Mouse (Mus musculus): ENCODE results near the gene Hspb2. TPM values are rescaled to one million over a fixed set of nuclear protein-coding genes. Genes with fewer than 3 reads are reported as not detected.

The Hspb2 gene
- polyA plus RNA-seq, 1 experiment from 2014 or later: 322 TPM

DNA sequence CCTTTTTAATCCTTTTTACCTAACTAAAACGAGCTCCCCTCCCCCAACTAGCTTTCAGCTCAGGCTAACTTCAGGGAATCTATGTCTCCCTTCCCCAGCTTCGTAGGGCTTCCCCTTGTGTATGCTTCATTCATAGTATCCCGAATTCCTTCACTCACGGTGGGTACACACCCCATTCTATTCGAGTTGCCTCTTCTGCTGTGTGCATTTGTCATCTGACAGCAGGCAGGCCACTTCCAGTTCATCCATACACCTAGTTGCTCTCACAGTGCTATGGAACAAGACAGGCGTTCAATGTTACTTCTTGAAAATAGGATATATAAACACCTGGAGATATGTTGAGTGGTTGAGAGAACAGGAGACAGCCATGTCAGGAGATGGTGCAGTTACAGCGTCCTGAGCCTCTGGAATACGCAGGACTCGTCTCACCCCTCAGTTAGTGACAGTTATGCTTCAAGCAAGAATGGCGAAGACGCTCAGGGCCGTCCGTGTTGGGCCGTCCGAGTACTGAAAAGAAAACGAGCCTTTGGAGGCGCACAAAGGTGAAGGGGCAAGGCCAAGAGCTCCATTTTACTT lies 15.5 kb upstream of the Hspb2 start:
- Histone ChIP-seq H3K4me2 (ENCODE audit: low read length) (peak overlapping the region; percentile 83), H3K4me3 (ENCODE audit: control insufficient read depth in 1 of 2, insufficient read depth in 1 of 2, low read depth in 1 of 2, low read length in 2 of 2) (peak overlapping the region; percentile 70 to 89), H3K27me3 (ENCODE audit: control insufficient read depth, insufficient read depth, low read length) (no peaks in the 10 kb centered on the region), H3K9me3 (ENCODE audit: control insufficient read depth, low read length) (no peaks in the 10 kb centered on the region), H3K9ac (ENCODE audit: low read length) (peak overlapping the region; percentile 83), H3K27ac (replicated peaks in 1 of 2; ENCODE audit: control insufficient read depth in 1 of 2, insufficient read depth in 1 of 2, low read depth in 2 of 2, low read length in 2 of 2) (peak overlapping the region; percentile 85 to 90), H3K36me3 (ENCODE audit: control insufficient read depth, insufficient read depth, low read length) (peaks cover 23% of the 10 kb centered on the region), H3K4me1 (ENCODE audit: control insufficient read depth in 2 of 2, insufficient read depth in 2 of 2, low read length in 2 of 2) (peaks cover 2 to 13% of the 10 kb centered on the region in 2 experiments; a peak in 3 of 4 replicates)
- no peak for ATAC-seq (ENCODE audit: insufficient number of reproducible peaks, insufficient read depth, low FRiP score, low read depth)
- WGBS: 5% methylated on average over 17 of the region's 17 CpGs

DNA sequence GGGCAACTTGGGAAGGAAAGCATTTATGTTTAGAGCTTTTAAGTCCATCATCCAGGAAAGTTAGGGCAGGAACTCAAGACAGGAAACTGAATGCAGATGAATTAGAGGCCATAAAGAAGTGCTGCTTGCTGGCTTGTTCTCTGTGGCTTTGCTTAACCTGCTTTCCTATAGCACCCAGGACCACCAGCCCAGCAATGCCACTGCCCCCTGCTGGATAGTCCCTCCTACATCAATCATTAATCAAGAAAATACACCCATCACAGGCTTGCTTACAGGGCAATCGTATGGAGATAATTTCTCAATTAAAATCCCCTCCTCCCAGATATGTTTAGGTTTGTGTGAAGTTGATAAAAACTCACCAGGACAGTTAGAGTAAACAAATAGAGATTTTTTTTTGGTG lies 11.2 kb upstream of the Hspb2 start:
- Histone ChIP-seq H3K4me3 (ENCODE audit: control insufficient read depth in 1 of 2, insufficient read depth in 1 of 2, low read depth in 1 of 2, low read length in 2 of 2) (no peak overlapping the region), H3K9me3 (ENCODE audit: control insufficient read depth, low read length) (no peaks in the 10 kb centered on the region), H3K4me1 (ENCODE audit: control insufficient read depth in 2 of 2, insufficient read depth in 2 of 2, low read length in 2 of 2) (peaks cover 2 to 4% of the 10 kb centered on the region in 2 experiments; a peak in 3 of 4 replicates), H3K4me2 (ENCODE audit: low read length) (no peak overlapping the region), H3K27ac (replicated peaks in 1 of 2; ENCODE audit: control insufficient read depth in 1 of 2, insufficient read depth in 1 of 2, low read depth in 2 of 2, low read length in 2 of 2) (no peak overlapping the region), H3K36me3 (ENCODE audit: control insufficient read depth, insufficient read depth, low read length) (peaks cover 4% of the 10 kb centered on the region; the same call in 1 of the 2 replicates), H3K9ac (ENCODE audit: low read length) (no peak overlapping the region), H3K27me3 (ENCODE audit: control insufficient read depth, insufficient read depth, low read length) (no peaks in the 10 kb centered on the region)
- 67% methylated on average over 1 of the region's 1 CpGs for WGBS
- no peak for ATAC-seq (ENCODE audit: insufficient number of reproducible peaks, insufficient read depth, low FRiP score, low read depth)

DNA sequence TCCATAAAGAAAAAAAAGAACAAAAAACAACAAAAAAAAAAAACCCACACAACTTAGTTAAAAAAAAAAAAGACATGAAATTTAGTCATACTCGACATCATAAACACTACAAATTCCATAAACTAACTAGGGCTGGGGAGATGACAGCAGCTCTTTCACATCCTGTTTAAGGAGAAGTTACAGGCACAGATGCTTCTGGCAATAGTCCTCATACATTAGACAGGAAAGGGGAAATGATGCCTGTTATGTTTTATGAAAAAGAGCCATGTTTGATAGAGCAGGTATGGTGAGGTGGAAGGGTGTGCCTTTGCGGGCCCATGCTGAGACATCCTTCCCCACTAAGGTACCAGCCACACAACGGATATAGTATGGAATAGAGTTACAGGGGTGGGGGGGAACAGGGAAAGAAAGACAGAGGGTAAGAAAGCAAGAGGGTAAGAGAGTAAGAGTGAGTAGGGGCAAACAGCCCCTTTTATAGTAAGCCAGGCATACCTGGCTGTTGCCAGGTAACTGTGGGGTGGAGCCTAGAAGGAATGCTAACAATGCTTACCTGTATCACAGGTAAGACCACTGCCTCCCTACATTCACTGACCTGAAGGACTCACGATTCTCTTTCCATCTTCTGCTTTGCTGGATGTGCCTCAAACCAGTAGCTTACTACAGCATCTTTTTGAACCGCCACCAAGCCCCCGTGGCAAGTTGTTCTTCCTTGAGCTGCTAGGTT lies 9.5 kb upstream of the Hspb2 start:
- WGBS: 67% methylated on average over 6 of the region's 6 CpGs
- H3K9me3 ChIP-seq (ENCODE audit: control insufficient read depth, low read length): no peaks in the 10 kb centered on the region
- no peaks in the 10 kb centered on the region for H3K27me3 ChIP-seq (ENCODE audit: control insufficient read depth, insufficient read depth, low read length)
- no peak overlapping the region for H3K4me2 ChIP-seq (ENCODE audit: low read length)
- no peak for ATAC-seq (ENCODE audit: insufficient number of reproducible peaks, insufficient read depth, low FRiP score, low read depth)
- H3K9ac ChIP-seq (ENCODE audit: low read length): no peak overlapping the region
- H3K4me1 ChIP-seq (ENCODE audit: control insufficient read depth in 2 of 2, insufficient read depth in 2 of 2, low read length in 2 of 2): no peaks in the 10 kb centered on the region
- H3K4me3 ChIP-seq (ENCODE audit: control insufficient read depth in 1 of 2, insufficient read depth in 1 of 2, low read depth in 1 of 2, low read length in 2 of 2): no peak overlapping the region
- H3K36me3 ChIP-seq (ENCODE audit: control insufficient read depth, insufficient read depth, low read length): peaks cover 11% of the 10 kb centered on the region
- no peak overlapping the region for H3K27ac ChIP-seq (replicated peaks in 1 of 2; ENCODE audit: control insufficient read depth in 1 of 2, insufficient read depth in 1 of 2, low read depth in 2 of 2, low read length in 2 of 2)

DNA sequence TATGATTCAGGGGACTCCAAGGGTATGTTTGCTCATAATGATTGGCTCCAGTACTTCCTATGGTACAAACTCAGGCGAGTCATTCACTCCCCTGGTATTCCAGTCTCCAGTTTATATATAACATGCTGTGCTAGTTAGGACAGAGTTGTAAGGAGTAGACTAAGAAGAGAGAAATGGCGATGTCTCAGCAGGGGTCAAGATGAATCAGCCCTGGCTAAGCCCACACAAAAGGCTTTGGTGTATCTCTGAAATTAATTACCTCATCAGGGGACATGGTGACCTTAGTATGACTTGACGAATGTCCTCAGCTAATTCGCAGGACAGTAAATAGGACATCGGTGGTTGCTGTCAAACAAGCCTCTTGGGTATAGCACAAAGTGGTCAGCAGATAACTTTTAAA lies 4.6 kb upstream of the Hspb2 start:
- Histone ChIP-seq H3K4me2 (ENCODE audit: low read length) (no peak overlapping the region), H3K36me3 (ENCODE audit: control insufficient read depth, insufficient read depth, low read length) (peaks cover 29% of the 10 kb centered on the region), H3K9me3 (ENCODE audit: control insufficient read depth, low read length) (no peaks in the 10 kb centered on the region), H3K9ac (ENCODE audit: low read length) (no peak overlapping the region), H3K27ac (replicated peaks in 1 of 2; ENCODE audit: control insufficient read depth in 1 of 2, insufficient read depth in 1 of 2, low read depth in 2 of 2, low read length in 2 of 2) (no peak overlapping the region), H3K4me1 (ENCODE audit: control insufficient read depth in 2 of 2, insufficient read depth in 2 of 2, low read length in 2 of 2) (peaks cover 6 to 18% of the 10 kb centered on the region in 2 experiments), H3K4me3 (ENCODE audit: control insufficient read depth in 1 of 2, insufficient read depth in 1 of 2, low read depth in 1 of 2, low read length in 2 of 2) (no peak overlapping the region), H3K27me3 (ENCODE audit: control insufficient read depth, insufficient read depth, low read length) (no peaks in the 10 kb centered on the region)
- no peak for ATAC-seq (ENCODE audit: insufficient number of reproducible peaks, insufficient read depth, low FRiP score, low read depth)
- 62% methylated on average over 5 of the region's 5 CpGs for WGBS

- peaks cover 29% of the 10 kb centered on the region for H3K36me3 ChIP-seq (ENCODE audit: control insufficient read depth, insufficient read depth, low read length)
- 11% methylated on average over 7 of the region's 7 CpGs for WGBS
- H3K4me1 ChIP-seq (ENCODE audit: control insufficient read depth in 2 of 2, insufficient read depth in 2 of 2, low read length in 2 of 2): peaks cover 8 to 23% of the 10 kb centered on the region in 2 experiments
- no peaks in the 10 kb centered on the region for H3K27me3 ChIP-seq (ENCODE audit: control insufficient read depth, insufficient read depth, low read length)
- ATAC-seq (ENCODE audit: insufficient number of reproducible peaks, insufficient read depth, low FRiP score, low read depth): no peak
- H3K4me2 ChIP-seq (ENCODE audit: low read length): peak overlapping the region; percentile 79
- peak overlapping the region; percentile 76 to 94 for H3K4me3 ChIP-seq (ENCODE audit: control insufficient read depth in 1 of 2, insufficient read depth in 1 of 2, low read depth in 1 of 2, low read length in 2 of 2)
- H3K9ac ChIP-seq (ENCODE audit: low read length): peak overlapping the region; percentile 97
- H3K9me3 ChIP-seq (ENCODE audit: control insufficient read depth, low read length): no peaks in the 10 kb centered on the region
- peak overlapping the region; percentile 99 to 100 for H3K27ac ChIP-seq (replicated peaks in 1 of 2; ENCODE audit: control insufficient read depth in 1 of 2, insufficient read depth in 1 of 2, low read depth in 2 of 2, low read length in 2 of 2)
Observed at GRCm38 (mm10) chr9:50753947-50754346, 1.8 kb upstream of the Hspb2 start.

DNA sequence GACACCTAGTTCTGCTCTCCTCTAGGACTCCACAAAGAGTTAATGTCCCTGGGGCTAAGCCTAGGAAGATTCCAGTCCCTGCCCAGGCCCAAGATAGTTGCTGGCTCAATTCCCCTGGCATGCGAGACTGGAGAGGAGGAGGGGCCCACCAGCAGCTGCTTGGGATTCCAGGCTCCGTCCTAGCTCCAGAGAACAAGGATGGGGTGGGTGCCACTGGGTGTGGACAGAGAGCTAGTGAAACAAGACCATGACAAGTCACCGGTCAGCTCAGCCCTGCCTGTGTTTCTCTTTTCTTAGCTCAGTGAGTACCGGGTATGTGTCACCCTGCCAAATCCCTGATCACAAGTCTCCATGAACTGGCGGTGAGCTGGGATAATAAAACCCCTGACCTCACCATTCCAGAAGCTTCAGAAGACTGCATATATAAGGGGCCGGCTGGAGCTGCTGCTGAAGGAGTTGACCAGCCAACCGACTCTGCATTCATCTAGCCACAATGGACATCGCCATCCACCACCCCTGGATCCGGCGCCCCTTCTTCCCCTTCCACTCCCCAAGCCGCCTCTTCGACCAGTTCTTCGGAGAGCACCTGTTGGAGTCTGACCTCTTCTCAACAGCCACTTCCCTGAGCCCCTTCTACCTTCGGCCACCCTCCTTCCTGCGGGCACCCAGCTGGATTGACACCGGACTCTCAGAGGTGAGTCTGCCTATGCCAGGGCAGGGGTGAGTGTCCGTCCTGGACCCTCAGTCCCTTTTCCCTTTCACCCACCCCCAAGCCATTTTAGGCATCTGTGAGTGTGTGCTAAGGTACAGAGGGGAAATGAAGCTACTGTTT lies 846 bp upstream of the Hspb2 start:
- H3K9me3 ChIP-seq (ENCODE audit: control insufficient read depth, low read length): no peaks in the 10 kb centered on the region
- H3K27me3 ChIP-seq (ENCODE audit: control insufficient read depth, insufficient read depth, low read length): no peaks in the 10 kb centered on the region
- H3K4me3 ChIP-seq (ENCODE audit: control insufficient read depth in 1 of 2, insufficient read depth in 1 of 2, low read depth in 1 of 2, low read length in 2 of 2): peak overlapping the region; percentile 76 to 94
- H3K27ac ChIP-seq (replicated peaks in 1 of 2; ENCODE audit: control insufficient read depth in 1 of 2, insufficient read depth in 1 of 2, low read depth in 2 of 2, low read length in 2 of 2): peak overlapping the region; percentile 99 to 100
- 19% methylated on average over 17 of the region's 17 CpGs for WGBS
- peak; percentile 87 for ATAC-seq (ENCODE audit: insufficient number of reproducible peaks, insufficient read depth, low FRiP score, low read depth)
- peaks cover 29% of the 10 kb centered on the region for H3K36me3 ChIP-seq (ENCODE audit: control insufficient read depth, insufficient read depth, low read length)
- peaks cover 8 to 23% of the 10 kb centered on the region in 2 experiments for H3K4me1 ChIP-seq (ENCODE audit: control insufficient read depth in 2 of 2, insufficient read depth in 2 of 2, low read length in 2 of 2)
- H3K9ac ChIP-seq (ENCODE audit: low read length): peak overlapping the region; percentile 97
- H3K4me2 ChIP-seq (ENCODE audit: low read length): peak overlapping the region; percentile 79

GRCm38 (mm10) chr9:50751323-50751722 lies 831 bp downstream of the Hspb2 start, which contains the start of gene Cryab:
Gene Cryab, plus strand, starts transcription at chr9:50751325.
- peak within 1 kb of the TSS; percentile 59 to 76 for H3K4me3 ChIP-seq (ENCODE audit: control insufficient read depth in 1 of 2, insufficient read depth in 1 of 2, low read depth in 1 of 2, low read length in 2 of 2)
- no peaks in the 10 kb centered on the region for H3K27me3 ChIP-seq (ENCODE audit: control insufficient read depth, insufficient read depth, low read length)
- peaks cover 13 to 37% of the 10 kb centered on the region in 2 experiments for H3K4me1 ChIP-seq (ENCODE audit: control insufficient read depth in 2 of 2, insufficient read depth in 2 of 2, low read length in 2 of 2)
- H3K9ac ChIP-seq (ENCODE audit: low read length): peak within 1 kb of the TSS; percentile 88
- ATAC-seq (ENCODE audit: insufficient number of reproducible peaks, insufficient read depth, low FRiP score, low read depth): no peak
- no peaks in the 10 kb centered on the region for H3K9me3 ChIP-seq (ENCODE audit: control insufficient read depth, low read length)
- H3K36me3 ChIP-seq (ENCODE audit: control insufficient read depth, insufficient read depth, low read length): peaks cover 19% of the 10 kb centered on the region
- peak within 1 kb of the TSS; percentile 99 to 100 for H3K27ac ChIP-seq (replicated peaks in 1 of 2; ENCODE audit: control insufficient read depth in 1 of 2, insufficient read depth in 1 of 2, low read depth in 2 of 2, low read length in 2 of 2)
- H3K4me2 ChIP-seq (ENCODE audit: low read length): peak within 1 kb of the TSS; percentile 79
- WGBS: 22% methylated on average over 22 of the region's 22 CpGs

Measured in heart, embryonic 14.5 days (tissue).